Mouse (Mus musculus): ENCODE measurements around the gene Morn1.
A peak's percentile ranks its signal among the peaks of the same experiment; 100 is the strongest.

Morn1 gene

GRCm38 (mm10) chr4:155086108-155087024, at the start of gene Morn1, which contains the start of gene Rer1:
Gene Morn1, plus strand, starts transcription at chr4:155086577.
Gene Rer1, minus strand, starts transcription at chr4:155086382.
- peak; percentile 99 to 100 for DNase-seq (ENCODE audit: low spot score in 2 of 2)

GRCm38 (mm10) chr4:155040197-155040596, 46.2 kb upstream of the Morn1 start:
- no peak for DNase-seq (ENCODE audit: low spot score in 2 of 2)

- DNase-seq (ENCODE audit: low spot score in 2 of 2) = no peak
These were observed 45.7 kb upstream of the Morn1 start for GRCm38 (mm10) chr4:155040696-155041095.

- DNase-seq (ENCODE audit: low spot score in 2 of 2) = no peak
These were observed 43.6 kb upstream of the Morn1 start for GRCm38 (mm10) chr4:155042606-155043288.

- no peak for DNase-seq (ENCODE audit: low spot score in 2 of 2)
These were observed 43.1 kb upstream of the Morn1 start for GRCm38 (mm10) chr4:155043289-155043625.

DNA sequence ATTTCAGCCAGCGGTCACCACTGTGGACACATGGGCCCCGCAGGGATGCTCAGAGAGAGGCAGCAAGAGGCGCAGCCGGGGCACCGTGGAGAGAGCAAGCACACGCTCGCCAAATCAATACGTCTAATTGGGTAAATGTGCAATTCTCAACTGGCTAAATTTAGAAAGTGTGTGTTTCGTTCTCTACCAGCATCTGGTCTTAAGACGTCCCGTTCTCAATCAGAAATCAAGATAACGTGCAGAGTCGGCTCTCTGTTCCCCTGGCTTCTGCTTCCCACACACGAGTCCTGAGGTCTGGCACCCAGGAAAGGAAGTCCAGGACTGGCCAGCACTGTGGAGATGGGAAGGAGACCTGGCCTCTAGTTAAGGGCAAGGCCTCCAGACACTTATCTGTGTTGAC, 39.7 kb upstream of the Morn1 start:
- no peak for DNase-seq (ENCODE audit: low spot score in 2 of 2)

- DNase-seq (ENCODE audit: low spot score in 2 of 2) = no peak
These were observed 36.3 kb upstream of the Morn1 start for GRCm38 (mm10) chr4:155050116-155050515.

DNA sequence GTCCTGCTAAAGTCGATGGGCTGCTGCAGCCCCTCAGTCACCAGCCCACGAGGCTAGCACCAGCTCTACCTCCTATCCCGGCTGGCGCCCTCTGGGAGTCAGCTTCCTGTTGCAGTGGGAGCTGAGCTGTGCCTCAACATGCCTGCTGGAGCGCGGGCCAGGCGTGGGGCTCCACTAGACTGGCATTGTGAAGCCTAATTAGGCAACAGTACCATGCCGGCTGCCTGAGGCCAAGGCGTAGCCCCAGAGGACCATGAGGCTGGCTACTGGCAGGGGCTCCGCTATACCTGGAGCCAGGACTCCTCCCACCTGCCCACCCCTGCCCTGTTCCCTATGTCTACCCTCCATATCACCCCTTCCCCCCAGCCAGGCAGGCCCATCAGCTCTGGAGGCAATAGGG, 29.7 kb upstream of the Morn1 start, which contains the start of gene Plch2:
Gene Plch2, minus strand, starts transcription at position 61 of the 400 bp plus-strand sequence.
- DNase-seq (ENCODE audit: low spot score in 2 of 2) = no peak

- no peak for DNase-seq (ENCODE audit: low spot score in 2 of 2)
These were observed 28.1 kb upstream of the Morn1 start for GRCm38 (mm10) chr4:155058325-155058724.

- DNase-seq (ENCODE audit: low spot score in 2 of 2) = no peak
These were observed 22.5 kb upstream of the Morn1 start for GRCm38 (mm10) chr4:155063895-155064294.

- DNase-seq (ENCODE audit: low spot score in 2 of 2) = no peak
These were observed 21.9 kb upstream of the Morn1 start for GRCm38 (mm10) chr4:155064474-155064873.

DNA sequence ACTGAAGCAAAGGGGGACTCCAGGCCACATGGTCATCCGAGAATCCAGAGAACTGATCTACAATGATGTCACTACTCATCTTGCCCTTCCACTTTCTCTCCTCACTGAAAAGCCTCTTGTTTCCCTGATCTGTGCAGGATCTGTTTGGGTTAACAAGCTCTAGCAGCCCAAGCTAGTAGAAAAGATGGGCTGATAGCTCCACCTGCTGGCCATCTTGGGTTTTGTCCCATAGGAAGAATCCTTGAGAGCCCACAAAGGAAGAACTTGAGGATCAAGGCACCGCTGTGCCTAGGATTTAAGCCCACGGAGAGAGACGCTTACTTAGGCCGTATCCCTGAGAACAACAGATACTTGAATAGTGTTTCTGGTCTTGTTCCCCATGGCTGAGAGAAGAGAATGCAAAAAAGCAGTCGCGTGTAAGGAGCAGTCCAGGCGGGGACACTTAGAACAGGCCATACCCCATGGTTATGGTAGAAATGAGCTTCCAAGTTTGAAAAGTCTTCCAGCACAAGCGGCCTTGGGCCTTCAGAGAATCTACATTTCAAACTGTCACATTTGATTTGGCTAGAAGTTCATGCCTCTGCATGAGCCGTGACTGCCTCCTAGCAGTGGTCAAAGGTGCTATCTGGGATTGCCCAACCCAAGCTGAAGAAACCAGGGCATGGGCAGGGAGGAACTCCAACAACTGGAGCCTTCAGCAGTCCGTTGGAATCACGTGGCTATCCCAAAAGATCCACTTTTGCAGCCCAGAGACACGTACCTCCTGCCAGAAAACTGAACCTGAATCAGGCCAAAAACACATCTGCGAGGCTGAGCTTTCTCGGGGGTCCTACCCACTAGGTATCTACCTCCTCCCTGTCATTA, 20.2 kb upstream of the Morn1 start:
- peak; percentile 87 to 94 for DNase-seq (ENCODE audit: low spot score in 2 of 2)

DNA sequence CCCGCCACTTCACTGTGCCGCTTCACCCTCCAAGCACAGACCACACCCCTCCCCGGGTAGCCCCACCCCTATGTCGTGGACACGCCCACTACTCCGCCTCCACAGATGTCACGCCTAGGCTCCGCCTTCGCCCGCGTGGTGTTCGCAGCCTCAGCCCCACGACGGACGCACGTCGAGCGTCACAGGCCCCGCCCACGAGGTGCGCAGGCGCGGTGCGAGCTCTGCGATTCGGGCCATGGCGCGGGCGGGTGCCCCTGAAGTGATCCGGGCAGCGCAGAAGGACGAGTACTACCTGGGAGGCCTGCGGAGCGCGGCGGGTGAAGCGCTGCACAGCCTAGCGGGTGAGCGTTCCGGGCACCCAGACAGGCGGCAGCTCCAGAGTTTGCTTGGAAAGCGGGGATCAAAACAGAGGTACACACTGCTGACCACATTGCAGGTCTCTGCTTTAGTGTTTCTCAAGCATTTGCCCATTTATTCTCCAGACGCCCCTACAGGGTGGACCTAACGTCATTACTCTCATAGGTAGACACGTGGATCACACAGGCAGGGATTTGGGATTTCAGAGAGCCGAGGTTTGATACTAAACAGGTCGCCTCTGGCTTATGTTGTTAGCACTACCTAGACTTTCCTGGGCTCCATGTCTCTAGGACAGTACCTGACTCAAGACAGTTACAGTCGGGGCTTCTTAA, 19.4 kb upstream of the Morn1 start, which contains the start of gene Pex10:
Gene Pex10, plus strand, starts transcription at position 183 of the 689 bp plus-strand sequence.
- DNase-seq (ENCODE audit: low spot score in 2 of 2) = peak; percentile 91 to 95

- DNase-seq (ENCODE audit: low spot score in 2 of 2) = no peak
These were observed 17.9 kb upstream of the Morn1 start for GRCm38 (mm10) chr4:155068357-155068972.

GRCm38 (mm10) chr4:155069191-155069590, 17.2 kb upstream of the Morn1 start:
- no peak for DNase-seq (ENCODE audit: low spot score in 2 of 2)

- no peak for DNase-seq (ENCODE audit: low spot score in 2 of 2)
These were observed 16.2 kb upstream of the Morn1 start for GRCm38 (mm10) chr4:155070199-155070598.

DNA sequence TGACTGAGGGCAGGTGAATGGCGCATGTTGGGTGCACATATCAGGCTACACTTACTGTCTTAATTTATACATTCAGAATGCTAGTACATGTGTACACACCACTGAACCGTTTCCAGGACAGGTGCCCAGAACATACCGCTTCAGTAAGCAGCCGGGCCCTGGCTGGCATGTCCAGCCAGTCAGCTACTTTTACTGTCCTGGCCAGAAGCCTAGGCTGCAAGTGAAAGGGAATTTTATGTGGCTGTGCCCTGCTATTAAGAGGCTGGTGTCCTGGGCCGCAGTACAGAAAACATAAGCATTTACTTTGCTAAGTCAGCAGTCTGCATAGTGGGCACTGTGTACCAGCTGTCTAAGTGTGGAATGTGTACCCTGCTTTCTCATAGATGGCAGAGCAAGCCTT, 15.5 kb upstream of the Morn1 start:
- DNase-seq (ENCODE audit: low spot score in 2 of 2) = no peak

DNA sequence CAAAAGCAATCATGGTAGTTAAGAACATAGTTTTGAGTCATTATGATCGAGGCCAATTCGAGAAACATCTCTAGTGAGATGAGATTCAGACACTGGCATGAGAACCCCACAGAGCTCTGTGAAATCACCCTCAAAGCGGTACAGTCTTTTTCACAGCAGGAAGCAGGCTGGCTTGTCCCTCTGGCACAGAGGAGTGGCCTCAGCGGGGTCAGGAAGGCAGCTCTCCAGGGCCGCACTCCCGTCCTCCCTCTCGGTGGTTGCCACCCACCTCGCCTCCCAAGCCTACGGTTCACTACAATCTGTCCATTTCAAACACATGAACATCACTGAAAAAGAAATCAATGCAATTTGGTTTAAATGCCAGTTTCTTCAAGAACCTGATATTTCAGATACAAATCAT, 12.0 kb upstream of the Morn1 start:
- DNase-seq (ENCODE audit: low spot score in 2 of 2) = no peak

- no peak for DNase-seq (ENCODE audit: low spot score in 2 of 2)
These were observed 11.2 kb upstream of the Morn1 start for GRCm38 (mm10) chr4:155075137-155075536.

- no peak for DNase-seq (ENCODE audit: low spot score in 2 of 2)
These were observed 10.6 kb upstream of the Morn1 start for GRCm38 (mm10) chr4:155075813-155076212.

- DNase-seq (ENCODE audit: low spot score in 2 of 2) = no peak
These were observed 9.7 kb upstream of the Morn1 start for GRCm38 (mm10) chr4:155076677-155077076.

Measured in frontal cortex, postnatal 14 days (tissue).